Mouse (Mus musculus) heart, embryonic 16.5 days (tissue): ENCODE measurements around the gene Adipoq. TPM values are rescaled to one million over a fixed set of nuclear protein-coding genes. Genes with fewer than 3 reads are reported as not detected.
"Not testable (repeated sequence)": the region's sequence is repeated elsewhere in the genome, so short reads cannot be mapped to it uniquely, and the experiment has no call there.

ENCODE experiments used
- ATAC-seq: fragments of 200-750 bp; cut with Nextera tagmentation; replicated peaks from 2 replicates; pipeline ENCODE4 v1.8.0; 2017; ENCODE audit warnings: moderate number of reproducible peaks; ENCODE audit not compliant: insufficient read depth, low FRiP score; ENCODE audit errors: extremely low read depth
- H3K27ac ChIP-seq: fragments of 300-500 bp; sonication (generic); 2 replicates; pipeline ENCODE4 v1.5.1; 2014; ENCODE audit warnings: mild to moderate bottlenecking, low read length, control low read depth, moderate library complexity
- H3K27me3 ChIP-seq: fragments of 300-500 bp; sonication (generic); 2 replicates; pipeline ENCODE4 v1.6.1; 2014; ENCODE audit warnings: low read length, mixed read lengths; ENCODE audit not compliant: control insufficient read depth, insufficient read depth
- H3K36me3 ChIP-seq: fragments of 300-500 bp; sonication (generic); 2 replicates; pipeline ENCODE4 v1.6.1; 2014; ENCODE audit not compliant: control insufficient read depth, insufficient read depth
- H3K4me1 ChIP-seq: fragments of 300-500 bp; sonication (generic); 2 replicates; pipeline ENCODE4 v1.6.1; 2014; ENCODE audit warnings: low read length, mixed read lengths; ENCODE audit not compliant: control insufficient read depth, insufficient read depth
- H3K4me2 ChIP-seq: fragments of 300-500 bp; sonication (generic); 2 replicates; pipeline ENCODE4 v1.6.1; 2014; ENCODE audit warnings: low read depth, mild to moderate bottlenecking, control low read depth, low read length
- H3K4me3 ChIP-seq: fragments of 300-500 bp; sonication (generic); 2 replicates; pipeline ENCODE4 v1.5.1; 2014; ENCODE audit warnings: mild to moderate bottlenecking, control low read depth, low read length
- H3K9ac ChIP-seq: fragments of 300-500 bp; sonication (generic); 2 replicates; pipeline ENCODE4 v1.6.1; 2014; ENCODE audit warnings: low read length, control low read depth
- H3K9me3 ChIP-seq: fragments of 300-500 bp; sonication (generic); replicated peaks from 2 replicates; pipeline ENCODE4 v1.6.1; 2016; ENCODE audit warnings: low read length; ENCODE audit not compliant: control insufficient read depth
- WGBS: fragments of 180-500 bp; shearing (Covaris S2); extraction: QIAGEN DNeasy Blood & Tissue Kit; methylation state at CpG from one replicate; pipeline ENCODE4 v1.1.7; 2014; 5-methylcytosine and 5-hydroxymethylcytosine counted together
- polyA plus RNA-seq: library from polyadenylated mRNA; unstranded; fragments of >200 nt; fragmentation: Nextera tagmentation; extraction: Ambion mirVana; gene quantifications from 2 replicates; pipeline ENCODE4 v1.2.1, GENCODE M21; 2015

Gene Adipoq
- polyA plus RNA-seq, result not detected in 2 replicates

DNA sequence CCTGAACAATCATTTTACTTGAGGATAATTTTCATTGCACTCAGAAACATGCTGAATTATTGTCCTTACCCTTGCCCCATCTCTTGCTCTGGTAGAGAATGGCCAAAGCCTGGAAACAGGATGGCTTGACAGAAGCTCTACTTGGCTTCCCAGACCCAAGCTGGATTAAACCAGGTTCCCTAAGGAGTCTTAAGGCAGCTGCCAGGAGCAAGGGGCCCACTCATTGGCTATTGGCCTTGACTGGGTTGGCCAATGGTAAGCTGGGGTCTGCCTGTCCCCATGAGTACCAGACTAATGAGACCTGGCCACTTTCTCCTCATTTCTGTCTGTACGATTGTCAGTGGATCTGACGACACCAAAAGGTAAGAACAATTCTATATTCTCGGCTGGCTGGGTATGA, at the start of gene Adipoq:
TSS of gene Adipoq (plus strand) at position 257 of the 400 bp plus-strand sequence.
- no peak for ATAC-seq
- Histone ChIP-seq H3K27me3 (no peaks in the 10 kb centered on the region), H3K4me1 (peaks cover 3% of the 10 kb centered on the region)

DNA sequence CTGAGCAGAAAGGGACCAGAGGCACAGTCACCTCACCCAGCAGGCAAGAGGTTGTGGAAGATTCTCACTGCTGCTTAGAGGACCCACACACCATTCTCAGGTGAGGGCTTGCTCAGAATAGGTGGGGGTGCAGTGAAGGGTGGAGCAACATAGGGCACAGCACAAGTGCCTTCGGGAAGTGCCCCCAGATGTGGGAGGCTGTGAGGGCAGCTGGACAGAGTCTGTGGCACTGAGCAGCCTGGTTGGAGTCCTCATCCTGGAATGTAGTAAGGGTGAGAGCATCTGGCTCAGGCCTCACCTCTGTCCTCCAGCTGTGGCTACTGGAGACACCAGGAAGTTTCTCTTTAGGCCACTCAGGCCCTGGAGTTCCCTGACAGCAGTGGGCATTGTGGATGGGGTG, 49.5 kb upstream of the Adipoq start:
- peaks cover 12% of the 10 kb centered on the region for H3K4me1 ChIP-seq
- not testable (repeated sequence) for H3K27me3 ChIP-seq, H3K4me2 ChIP-seq, H3K9me3 ChIP-seq, H3K4me3 ChIP-seq, ATAC-seq, H3K36me3 ChIP-seq, H3K9ac ChIP-seq, H3K27ac ChIP-seq
- 83% methylated on average over 1 of the region's 1 CpGs for whole genome bisulfite sequencing

More for the DNA sequence above, at the start of gene Adipoq:
- Histone ChIP-seq H3K4me2 (no peak within 1 kb of the TSS), H3K9me3 (no peaks in the 10 kb centered on the region), H3K36me3 (no peaks in the 10 kb centered on the region), H3K27ac (no peak within 1 kb of the TSS), H3K4me3 (no peak within 1 kb of the TSS), H3K9ac (no peak within 1 kb of the TSS)
- WGBS, result 87% methylated on average over 3 of the region's 3 CpGs

DNA sequence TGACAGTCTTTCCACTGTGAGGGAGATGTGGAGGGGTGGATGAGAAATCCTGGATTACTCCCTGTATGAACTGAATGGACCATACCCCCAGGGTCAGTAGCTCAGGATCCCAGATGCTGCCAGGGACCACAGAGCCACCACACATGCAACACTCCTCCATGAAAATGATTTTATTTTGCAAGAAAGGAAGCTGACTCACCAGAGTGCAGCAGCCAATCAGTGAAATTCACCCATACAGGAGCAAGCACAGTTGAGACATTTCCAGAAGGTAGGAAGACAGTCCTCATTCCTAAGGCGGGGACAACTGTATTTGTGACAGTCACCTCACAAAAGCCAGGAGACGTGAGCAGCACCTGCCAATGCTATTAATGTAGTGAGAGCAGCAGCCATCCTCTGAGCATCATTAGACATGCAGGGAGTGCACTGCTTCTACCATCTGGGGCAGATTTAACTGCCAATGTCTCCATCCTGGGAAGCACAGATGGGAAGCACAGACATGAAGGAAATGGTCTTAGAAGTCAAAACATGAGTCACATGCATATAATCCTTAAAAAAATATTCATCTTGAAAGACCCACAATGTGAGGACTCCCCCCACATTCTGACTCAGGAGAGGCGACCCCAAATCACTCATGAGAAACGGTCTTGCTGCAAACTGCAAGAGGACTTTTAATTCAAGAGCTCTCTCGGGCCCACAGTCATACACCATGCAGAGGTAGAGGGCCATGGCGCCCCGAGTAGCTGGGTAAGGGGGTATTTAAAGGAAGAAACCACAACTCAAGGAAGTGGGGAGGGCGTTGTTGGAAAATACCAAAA, 48.8 kb upstream of the Adipoq start:
- peaks cover 16% of the 10 kb centered on the region for H3K4me1 ChIP-seq
- H3K4me3 ChIP-seq, H3K9me3 ChIP-seq, H3K27ac ChIP-seq, H3K4me2 ChIP-seq, H3K9ac ChIP-seq, ATAC-seq, H3K27me3 ChIP-seq, H3K36me3 ChIP-seq: not testable (repeated sequence)
- WGBS, result 80% methylated on average over 8 of the region's 8 CpGs

DNA sequence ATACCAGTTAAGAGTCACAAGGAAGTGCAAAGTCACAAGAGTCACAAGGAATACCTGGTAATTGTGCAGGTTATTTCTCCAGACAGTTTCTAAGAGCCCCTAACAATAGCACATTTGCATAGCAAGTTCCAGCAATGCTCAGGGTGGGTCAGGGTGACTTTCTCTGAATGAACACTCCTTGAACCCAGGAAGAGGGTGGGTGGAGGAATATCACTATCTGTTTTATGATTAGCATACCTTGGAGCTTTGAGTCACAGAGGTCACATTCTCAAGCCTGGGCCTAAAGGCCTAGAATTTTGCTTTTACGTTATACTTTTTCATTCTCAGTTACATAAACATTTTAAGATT, 48.3 kb upstream of the Adipoq start:
- not testable (repeated sequence) for H3K9me3 ChIP-seq, H3K36me3 ChIP-seq, H3K4me3 ChIP-seq, H3K27ac ChIP-seq, ATAC-seq, H3K27me3 ChIP-seq, H3K9ac ChIP-seq, H3K4me2 ChIP-seq
- WGBS, result 92% methylated on average over 1 of the region's 1 CpGs
- peaks cover 16% of the 10 kb centered on the region for H3K4me1 ChIP-seq

DNA sequence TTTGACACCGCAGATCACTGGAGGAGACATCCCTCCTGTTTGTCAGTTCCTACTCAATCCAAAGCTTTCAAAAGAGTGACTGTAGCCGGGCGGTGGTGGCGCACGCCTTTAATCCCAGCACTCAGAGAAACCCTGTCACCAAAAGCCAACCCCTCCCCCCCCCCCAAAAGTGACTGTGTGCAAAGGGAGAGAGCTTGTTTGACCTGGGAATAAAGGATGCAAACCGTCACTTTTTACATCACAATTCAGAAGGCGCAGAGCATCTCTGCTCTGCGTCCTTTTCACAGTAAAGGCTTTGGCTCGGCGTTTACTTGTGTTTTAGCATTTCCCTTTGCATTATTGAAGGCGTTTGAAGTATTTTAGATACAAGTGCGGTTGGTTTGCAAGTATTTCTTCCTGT, 46.7 kb upstream of the Adipoq start:
- whole genome bisulfite sequencing, result 13% methylated on average over 12 of the region's 12 CpGs
- peak overlapping the region; percentile 44 for H3K4me3 ChIP-seq
- peak overlapping the region; percentile 74 for H3K4me2 ChIP-seq
- peak overlapping the region; percentile 48; the same call in 1 of the 2 replicates for H3K27ac ChIP-seq
- H3K4me1 ChIP-seq, result peaks cover 16% of the 10 kb centered on the region
- no peaks in the 10 kb centered on the region for H3K27me3 ChIP-seq
- H3K9me3 ChIP-seq, result no peaks in the 10 kb centered on the region
- no peaks in the 10 kb centered on the region for H3K36me3 ChIP-seq
- no peak for ATAC-seq
- peak overlapping the region; percentile 73 for H3K9ac ChIP-seq

DNA sequence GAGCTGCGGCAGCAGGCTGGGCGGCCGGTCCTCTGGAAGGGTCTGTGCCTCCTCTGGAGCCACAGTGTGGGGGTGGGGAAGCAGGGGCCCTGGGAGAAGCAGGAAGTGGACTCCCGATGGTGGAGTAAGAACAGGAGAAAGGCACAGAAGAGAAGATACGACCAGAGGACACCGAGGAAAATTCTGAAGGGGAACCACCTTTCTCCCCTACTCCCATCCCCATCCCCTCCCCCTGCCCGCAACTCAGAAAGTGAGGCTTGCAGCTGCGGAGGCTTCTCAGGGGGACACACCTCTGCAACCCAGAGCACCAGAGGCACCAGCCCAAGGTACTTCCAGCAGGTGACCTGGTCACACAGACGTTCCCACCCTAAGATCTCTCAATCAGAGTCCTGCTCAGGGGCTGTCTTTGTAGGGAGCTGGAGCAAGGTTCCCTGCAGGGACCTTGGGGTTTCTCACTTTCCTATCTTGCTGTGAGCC, 46.2 kb upstream of the Adipoq start:
- WGBS, result 6% methylated on average over 9 of the region's 9 CpGs
- Histone ChIP-seq H3K27ac (peak overlapping the region; percentile 48), H3K4me1 (peaks cover 16% of the 10 kb centered on the region), H3K4me3 (peak overlapping the region; percentile 44), H3K36me3 (no peaks in the 10 kb centered on the region), H3K27me3 (no peaks in the 10 kb centered on the region), H3K9me3 (no peaks in the 10 kb centered on the region), H3K4me2 (peak overlapping the region; percentile 74), H3K9ac (peak overlapping the region; percentile 73)
- ATAC-seq, result peak; percentile 54; the same call in 1 of the 2 replicates

DNA sequence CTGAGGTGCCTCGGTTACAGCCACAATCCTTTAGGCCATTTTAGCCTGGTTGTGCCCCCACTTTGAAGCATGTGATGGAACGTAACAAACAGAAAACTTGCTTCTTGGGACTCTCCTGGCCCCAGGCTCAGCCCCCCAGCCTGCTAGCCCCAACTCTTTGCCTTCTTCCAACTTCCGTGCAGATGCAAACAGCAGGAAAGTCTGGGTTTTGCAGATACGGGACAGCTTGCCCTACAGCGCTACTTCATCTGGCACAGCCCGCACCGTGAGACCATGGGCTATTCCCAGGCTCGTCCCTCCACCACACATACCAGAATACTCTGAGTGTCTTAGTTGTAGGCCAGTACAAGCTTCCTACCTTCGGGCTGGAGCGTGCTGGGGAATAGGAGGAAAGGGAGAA, 45.7 kb upstream of the Adipoq start:
- 12% methylated on average over 10 of the region's 10 CpGs for WGBS
- ATAC-seq, result peak; percentile 42; the same call in 1 of the 2 replicates
- Histone ChIP-seq H3K4me2 (peak overlapping the region; percentile 74), H3K27me3 (no peaks in the 10 kb centered on the region), H3K4me1 (peaks cover 18% of the 10 kb centered on the region), H3K4me3 (peak overlapping the region; percentile 44), H3K9me3 (no peaks in the 10 kb centered on the region), H3K27ac (peak overlapping the region; percentile 48), H3K36me3 (no peaks in the 10 kb centered on the region), H3K9ac (peak overlapping the region; percentile 73)

DNA sequence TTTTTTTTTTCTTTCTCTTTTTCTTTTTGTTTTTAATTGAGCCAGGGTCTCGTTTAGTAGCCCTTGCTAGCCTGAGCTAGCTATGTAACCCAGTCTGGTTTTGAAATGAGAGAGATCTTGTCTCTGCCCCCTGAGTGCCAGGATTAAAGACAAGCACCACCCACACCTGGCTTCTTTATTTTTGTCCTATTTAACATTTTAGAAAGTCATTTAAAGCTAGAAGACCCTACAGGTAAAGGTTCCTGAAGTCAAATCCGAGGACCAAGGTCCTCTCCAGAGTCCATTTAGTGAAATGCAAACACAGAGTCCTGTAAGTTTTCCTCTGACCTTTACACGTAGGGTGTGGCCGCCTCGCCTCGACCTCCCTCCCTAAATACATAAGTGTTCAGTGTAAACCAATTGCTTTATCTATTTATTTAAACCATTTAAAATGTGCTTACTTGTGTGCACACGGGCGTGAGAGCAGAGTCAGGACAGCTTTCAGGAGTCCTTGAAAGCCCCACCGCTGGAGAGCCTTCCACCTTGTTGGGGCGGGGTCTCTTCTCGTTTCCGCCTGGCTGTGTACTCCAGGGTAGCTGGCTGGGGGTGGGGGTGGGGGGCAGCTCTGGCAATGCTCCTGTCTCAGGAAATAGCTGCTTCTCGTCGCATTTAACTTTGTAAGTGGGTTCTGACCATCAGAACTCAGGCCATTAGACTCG, 43.8 kb upstream of the Adipoq start:
- H3K27ac ChIP-seq, result peak overlapping the region; percentile 59
- peak overlapping the region; percentile 72 for H3K9ac ChIP-seq
- H3K4me3 ChIP-seq, result peak overlapping the region; percentile 56
- peak overlapping the region; percentile 74 for H3K4me2 ChIP-seq
- no peak for ATAC-seq
- no peaks in the 10 kb centered on the region for H3K27me3 ChIP-seq
- no peaks in the 10 kb centered on the region for H3K9me3 ChIP-seq
- no peaks in the 10 kb centered on the region for H3K36me3 ChIP-seq
- 9% methylated on average over 15 of the region's 15 CpGs for WGBS
- H3K4me1 ChIP-seq, result peaks cover 21% of the 10 kb centered on the region
